Mouse (Mus musculus): ENCODE results near the gene Sacs.

Gene Sacs

GRCm38 (mm10) chr14:61160920-61161319 lies 22.7 kb downstream of the Sacs start:
- no peak for DNase-seq (ENCODE audit: low read depth, low spot score)

- no peak for DNase-seq (ENCODE audit: low read depth, low spot score)
Observed at GRCm38 (mm10) chr14:61161367-61162334, 23.4 kb downstream of the Sacs start.

- DNase-seq (ENCODE audit: low read depth, low spot score) = no peak
Observed at GRCm38 (mm10) chr14:61164461-61164860, 26.2 kb downstream of the Sacs start.

GRCm38 (mm10) chr14:61165929-61166328 lies 27.7 kb downstream of the Sacs start:
- DNase-seq (ENCODE audit: low read depth, low spot score) = no peak

GRCm38 (mm10) chr14:61171261-61171970 lies 33.2 kb downstream of the Sacs start:
- DNase-seq (ENCODE audit: low read depth, low spot score) = no peak

- peak; percentile 99 for DNase-seq (ENCODE audit: low read depth, low spot score)
Observed at GRCm38 (mm10) chr14:61172548-61173158, 34.4 kb downstream of the Sacs start.

GRCm38 (mm10) chr14:61173229-61173628 lies 35.0 kb downstream of the Sacs start:
- peak; percentile 77 for DNase-seq (ENCODE audit: low read depth, low spot score)

GRCm38 (mm10) chr14:61191904-61192303 lies 53.6 kb downstream of the Sacs start:
- DNase-seq (ENCODE audit: low read depth, low spot score) = no peak

GRCm38 (mm10) chr14:61192326-61192725 lies 54.1 kb downstream of the Sacs start:
- DNase-seq (ENCODE audit: low read depth, low spot score) = peak; percentile 10

- no peak for DNase-seq (ENCODE audit: low read depth, low spot score)
Observed at GRCm38 (mm10) chr14:61194416-61194815, 56.2 kb downstream of the Sacs start.

GRCm38 (mm10) chr14:61210111-61210510 lies 71.9 kb downstream of the Sacs start:
- DNase-seq (ENCODE audit: low read depth, low spot score) = no peak

- no peak for DNase-seq (ENCODE audit: low read depth, low spot score)
Observed at GRCm38 (mm10) chr14:61211754-61212153, 73.5 kb downstream of the Sacs start.

- DNase-seq (ENCODE audit: low read depth, low spot score) = no peak
Observed at GRCm38 (mm10) chr14:61221166-61221565, 82.9 kb downstream of the Sacs start.

- no peak for DNase-seq (ENCODE audit: low read depth, low spot score)
Observed at GRCm38 (mm10) chr14:61222506-61222905, 84.2 kb downstream of the Sacs start.

GRCm38 (mm10) chr14:61223740-61224139 lies 85.5 kb downstream of the Sacs start:
- DNase-seq (ENCODE audit: low read depth, low spot score) = no peak

- no peak for DNase-seq (ENCODE audit: low read depth, low spot score)
Observed at GRCm38 (mm10) chr14:61224387-61225077, 86.3 kb downstream of the Sacs start.

- DNase-seq (ENCODE audit: low read depth, low spot score) = peak; percentile 53
Observed at GRCm38 (mm10) chr14:61226151-61226550, 87.9 kb downstream of the Sacs start.

- no peak for DNase-seq (ENCODE audit: low read depth, low spot score)
Observed at GRCm38 (mm10) chr14:61229763-61230162, 91.5 kb downstream of the Sacs start.

- DNase-seq (ENCODE audit: low read depth, low spot score) = no peak
Observed at GRCm38 (mm10) chr14:61230179-61230578, 91.9 kb downstream of the Sacs start.

GRCm38 (mm10) chr14:61232016-61232568 lies 93.8 kb downstream of the Sacs start:
- DNase-seq (ENCODE audit: low read depth, low spot score) = no peak

- no peak for DNase-seq (ENCODE audit: low read depth, low spot score)
Observed at GRCm38 (mm10) chr14:61235846-61236474, 97.7 kb downstream of the Sacs start.
